Mouse (Mus musculus): ENCODE measurements around the gene Nprl2. TPM values are rescaled to one million over a fixed set of nuclear protein-coding genes. Genes with fewer than 3 reads are reported as not detected.

Nprl2 gene
- total and polyA plus RNA-seq, 3 experiments, result 12.6 to 31.4 (median 16.3) TPM

DNA sequence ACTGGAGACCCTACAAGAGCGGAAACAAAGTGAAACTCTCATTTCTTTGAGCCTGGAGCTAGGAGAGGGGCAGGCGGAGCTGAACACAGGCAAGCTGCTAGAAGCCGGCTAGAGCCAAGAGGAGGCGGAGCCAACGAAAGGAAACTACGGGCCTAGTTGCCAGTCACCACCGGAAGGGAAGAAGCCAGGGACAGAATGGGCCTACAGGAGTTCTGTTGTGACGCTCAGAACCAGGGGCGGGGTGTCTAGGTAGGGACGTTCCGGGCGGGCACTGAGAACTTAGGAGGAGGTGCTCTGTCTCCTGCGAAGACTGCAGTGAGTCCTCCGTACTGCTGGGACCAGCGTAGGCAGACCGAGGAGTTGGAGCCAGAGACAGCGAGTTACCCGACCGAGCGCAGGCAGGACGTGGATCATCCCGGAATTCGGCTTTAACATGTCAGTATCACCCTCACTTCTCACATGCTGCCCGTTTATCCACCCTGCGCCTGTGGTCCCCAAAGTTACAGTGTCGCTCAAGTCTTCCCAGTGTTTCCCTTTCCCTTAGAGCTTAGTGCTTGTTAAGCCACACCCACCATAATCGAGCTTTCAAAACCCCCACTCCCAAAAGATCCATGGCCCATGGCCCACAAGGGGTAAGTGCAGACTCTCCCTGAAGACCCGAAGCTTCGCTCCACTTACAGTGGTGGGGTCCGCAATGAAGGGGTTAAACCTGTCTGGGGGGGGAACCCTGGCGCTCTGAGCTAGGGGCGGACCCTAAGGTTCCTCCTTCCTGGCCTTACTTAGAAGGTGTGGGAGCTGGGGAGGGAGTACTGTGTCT is 38.7 kb downstream of the Nprl2 start, which contains the start of gene Hyal3:
Gene Hyal3 (plus strand): TSS at position 318 of the 817 bp plus-strand sequence.
- H3K4me2 ChIP-seq (ENCODE audit: insufficient read depth, low read depth, poor library complexity, severe bottlenecking), result peak within 1 kb of the TSS; percentile 84
- peak; percentile 94 for DNase-seq (ENCODE audit: extremely low read depth)
- TF ChIP-seq TCF12 (IDR thresholded peaks at IDR 0.05; ENCODE audit: low read depth, low read length) (peak; percentile 62; the same call in 1 of the 2 replicates), ZMIZ1 (IDR thresholded peaks at IDR 0.05; ENCODE audit: low read depth, low read length) (no peak), NELFE (IDR thresholded peaks at IDR 0.05; ENCODE audit: low read depth, low read length) (peak; percentile 64), MAFK (IDR thresholded peaks at IDR 0.05; ENCODE audit: insufficient replicate concordance, low read length) (no peak), POLR2A (IDR thresholded peaks at IDR 0.05; ENCODE audit: low read depth, low read length) (peak; percentile 77), CHD2 (IDR thresholded peaks at IDR 0.05; ENCODE audit: low read length) (0 out of 2 replicates have a peak, but pooled peaks have one; percentile 1), MXI1 (IDR thresholded peaks at IDR 0.05; ENCODE audit: low read depth, low read length) (peak; percentile 20; the same call in 1 of the 2 replicates), MYC (IDR thresholded peaks at IDR 0.05; ENCODE audit: low read depth, low read length) (peak; percentile 25; the same call in 1 of the 2 replicates), IRF4 (IDR thresholded peaks at IDR 0.05; ENCODE audit: low read depth, low read length) (peak; percentile 36; the same call in 1 of the 2 replicates), TBP (conservative IDR thresholded peaks at IDR 0.05; ENCODE audit: low read depth, low read length) (peak; percentile 73), ELF1 (IDR thresholded peaks at IDR 0.05; ENCODE audit: low read depth, low read length) (peak; percentile 59), SIN3A (IDR thresholded peaks at IDR 0.05; ENCODE audit: low read length) (peak; percentile 68), HCFC1 (IDR thresholded peaks at IDR 0.05; ENCODE audit: low read depth, low read length) (peak; percentile 74), CHD1 (IDR thresholded peaks at IDR 0.05; ENCODE audit: low read depth, low read length) (no peak), JUND (conservative IDR thresholded peaks at IDR 0.05; ENCODE audit: low read depth, low read length) (no peak)
- peak within 1 kb of the TSS; percentile 47 for H3K27ac ChIP-seq (ENCODE audit: insufficient read depth, low read depth)
- peak within 1 kb of the TSS; percentile 81 for H3K9ac ChIP-seq (ENCODE audit: insufficient read depth, low read depth)
- dilution Hi-C loops (cut with MboI; ENCODE audit: extremely low pct_ligation_motif_present, extremely low pct_unique_long_range_greater_than_20kb, low sequenced_read_pairs) (no loop called here), in situ Hi-C loops (cut with MboI; ENCODE audit: low pct_ligation_motif_present, low pct_unique_long_range_greater_than_20kb, low sequenced_read_pairs) (no loop called here)
- H3K9me3 ChIP-seq (replicated peaks; ENCODE audit: low read length), result no peaks in the 10 kb centered on the region
- H3K4me3 ChIP-seq (replicated peaks in 1 of 3; ENCODE audit: low read depth in 2 of 3, low read length in 2 of 3, poor library complexity in 1 of 3), result peak within 1 kb of the TSS; percentile 62 to 95 (median 84)
- H3K79me2 ChIP-seq (replicated peaks; ENCODE audit: control insufficient read depth, extremely low read depth, insufficient read depth, poor library complexity, severe bottlenecking), result no peaks in the 10 kb centered on the region
- H3K4me1 ChIP-seq (ENCODE audit: control insufficient read depth in 1 of 2, insufficient read depth in 2 of 2), result peaks cover 13 to 39% of the 10 kb centered on the region in 2 experiments
- H3K27me3 ChIP-seq (replicated peaks), result no peaks in the 10 kb centered on the region
- peaks cover 8 to 33% of the 10 kb centered on the region in 2 experiments for H3K36me3 ChIP-seq (replicated peaks in 1 of 2; ENCODE audit: control insufficient read depth in 1 of 2, insufficient read depth in 1 of 2, low read length in 1 of 2)

DNA sequence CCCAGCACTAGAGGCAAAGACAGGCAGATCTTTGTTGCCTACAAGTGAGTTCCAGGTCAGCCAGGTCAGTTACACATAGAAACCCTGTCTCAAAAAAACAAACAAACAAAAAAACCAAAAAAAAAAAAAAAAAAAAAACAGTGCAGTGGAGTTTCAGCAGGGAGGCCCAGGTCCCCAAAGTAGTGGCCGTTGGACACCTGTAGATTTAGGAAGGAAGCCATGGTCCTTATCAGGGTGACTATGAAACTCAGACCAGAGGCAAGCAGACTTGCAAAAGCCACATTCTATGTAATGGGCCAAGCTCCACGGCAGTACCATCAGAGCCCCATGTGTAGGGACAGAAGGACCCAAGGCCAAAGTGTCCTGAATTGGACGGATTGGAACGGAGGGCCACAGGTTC is 39.6 kb downstream of the Nprl2 start:
- no peaks in the 10 kb centered on the region for H3K9me3 ChIP-seq (replicated peaks; ENCODE audit: low read length)
- peaks cover 8 to 33% of the 10 kb centered on the region in 2 experiments for H3K36me3 ChIP-seq (replicated peaks in 1 of 2; ENCODE audit: control insufficient read depth in 1 of 2, insufficient read depth in 1 of 2, low read length in 1 of 2)
- DNase-seq (ENCODE audit: extremely low read depth), result no peak
- peak overlapping the region; percentile 84 for H3K4me2 ChIP-seq (ENCODE audit: insufficient read depth, low read depth, poor library complexity, severe bottlenecking)
- no peak overlapping the region for H3K27ac ChIP-seq (ENCODE audit: insufficient read depth, low read depth)
- dilution Hi-C loops (cut with MboI; ENCODE audit: extremely low pct_ligation_motif_present, extremely low pct_unique_long_range_greater_than_20kb, low sequenced_read_pairs), result no loop called here
- no peaks in the 10 kb centered on the region for H3K79me2 ChIP-seq (replicated peaks; ENCODE audit: control insufficient read depth, extremely low read depth, insufficient read depth, poor library complexity, severe bottlenecking)
- no peaks in the 10 kb centered on the region for H3K27me3 ChIP-seq (replicated peaks)
- in situ Hi-C loops (cut with MboI; ENCODE audit: low pct_ligation_motif_present, low pct_unique_long_range_greater_than_20kb, low sequenced_read_pairs), result no loop called here
- H3K9ac ChIP-seq (ENCODE audit: insufficient read depth, low read depth), result peak overlapping the region; percentile 81
- H3K4me1 ChIP-seq (ENCODE audit: control insufficient read depth in 1 of 2, insufficient read depth in 2 of 2), result peaks cover 10 to 42% of the 10 kb centered on the region in 2 experiments
- peak overlapping the region; percentile 62 to 95 (median 84) for H3K4me3 ChIP-seq (replicated peaks in 1 of 3; ENCODE audit: low read depth in 2 of 3, low read length in 2 of 3, poor library complexity in 1 of 3)
- TF ChIP-seq JUND (conservative IDR thresholded peaks at IDR 0.05; ENCODE audit: low read depth, low read length) (no peak), RAD21 (IDR thresholded peaks at IDR 0.05; ENCODE audit: low read depth, low read length) (no peak), JUN (IDR thresholded peaks at IDR 0.05; ENCODE audit: insufficient read depth, low read depth, low read length) (no peak), PAX5 (IDR thresholded peaks at IDR 0.05; ENCODE audit: low read length) (no peak), USF2 (conservative IDR thresholded peaks at IDR 0.05; ENCODE audit: low read depth, low read length) (no peak), ELF1 (IDR thresholded peaks at IDR 0.05; ENCODE audit: low read depth, low read length) (no peak), CHD1 (IDR thresholded peaks at IDR 0.05; ENCODE audit: low read depth, low read length) (no peak), HCFC1 (IDR thresholded peaks at IDR 0.05; ENCODE audit: low read depth, low read length) (no peak), IRF4 (IDR thresholded peaks at IDR 0.05; ENCODE audit: low read depth, low read length) (no peak), KAT2A (IDR thresholded peaks at IDR 0.05; ENCODE audit: insufficient replicate concordance, low read length) (no peak), EP300 (IDR thresholded peaks at IDR 0.05; ENCODE audit: low read length) (no peak), RCOR1 (conservative IDR thresholded peaks at IDR 0.05; ENCODE audit: low read depth, low read length) (no peak), MXI1 (IDR thresholded peaks at IDR 0.05; ENCODE audit: low read depth, low read length) (no peak), TBP (conservative IDR thresholded peaks at IDR 0.05; ENCODE audit: low read depth, low read length) (no peak)
